Mouse (Mus musculus): ENCODE measurements around the gene Tanc1. TPM values are rescaled to one million over a fixed set of nuclear protein-coding genes. Genes with fewer than 3 reads are reported as not detected.
A peak's percentile ranks its signal among the peaks of the same experiment; 100 is the strongest.
"Not testable (repeated sequence)": the region's sequence is repeated elsewhere in the genome, so short reads cannot be mapped to it uniquely, and the experiment has no call there.

Tanc1 gene
- polyA plus RNA-seq, 1 experiment from 2014 or later: 4.9 TPM

- Histone ChIP-seq H3K36me3 (ENCODE audit: control insufficient read depth, insufficient read depth, low read length) (peaks cover 16% of the 10 kb centered on the region; the same call in 1 of the 2 replicates), H3K27ac (ENCODE audit: low read depth, low read length) (peak overlapping the region; percentile 44), H3K27me3 (replicated peaks; ENCODE audit: control insufficient read depth, insufficient read depth, low read length) (no peaks in the 10 kb centered on the region), H3K9ac (ENCODE audit: low read length) (no peak overlapping the region), H3K4me1 (ENCODE audit: control insufficient read depth, insufficient read depth, low read length) (no peaks in the 10 kb centered on the region), H3K4me2 (ENCODE audit: low read length) (no peak overlapping the region), H3K9me3 (replicated peaks; ENCODE audit: control insufficient read depth, low read length) (no peaks in the 10 kb centered on the region), H3K4me3 (ENCODE audit: low read depth, low read length) (no peak overlapping the region)
- DNase-seq (ENCODE audit: low spot score): no peak
- no peak for ATAC-seq
- 65% methylated on average over 12 of the region's 12 CpGs for WGBS
Measured at GRCm38 (mm10) chr2:59841189-59841939, 229.5 kb downstream of the Tanc1 start.

- Histone ChIP-seq H3K36me3 (ENCODE audit: control insufficient read depth, insufficient read depth, low read length) (peaks cover 12% of the 10 kb centered on the region; the same call in 1 of the 2 replicates), H3K4me1 (ENCODE audit: control insufficient read depth, insufficient read depth, low read length) (no peaks in the 10 kb centered on the region), H3K4me2 (ENCODE audit: low read length) (no peak overlapping the region), H3K9me3 (replicated peaks; ENCODE audit: control insufficient read depth, low read length) (no peaks in the 10 kb centered on the region), H3K4me3 (ENCODE audit: low read depth, low read length) (no peak overlapping the region), H3K9ac (ENCODE audit: low read length) (no peak overlapping the region), H3K27me3 (replicated peaks; ENCODE audit: control insufficient read depth, insufficient read depth, low read length) (no peaks in the 10 kb centered on the region), H3K27ac (ENCODE audit: low read depth, low read length) (no peak overlapping the region)
- ATAC-seq (no peak), DNase-seq (ENCODE audit: low spot score) (no peak)
- 83% methylated on average over 11 of the region's 11 CpGs for WGBS
Measured at GRCm38 (mm10) chr2:59841944-59842343, 230.1 kb downstream of the Tanc1 start.

GRCm38 (mm10) chr2:59842556-59843008, 230.7 kb downstream of the Tanc1 start:
- WGBS: 84% methylated on average over 6 of the region's 6 CpGs
- no peaks in the 10 kb centered on the region for H3K27me3 ChIP-seq (replicated peaks; ENCODE audit: control insufficient read depth, insufficient read depth, low read length)
- DNase-seq (ENCODE audit: low spot score): no peak

GRCm38 (mm10) chr2:59843156-59843555, 231.3 kb downstream of the Tanc1 start:
- Histone ChIP-seq H3K9me3 (replicated peaks; ENCODE audit: control insufficient read depth, low read length) (no peaks in the 10 kb centered on the region), H3K4me2 (ENCODE audit: low read length) (no peak overlapping the region), H3K9ac (ENCODE audit: low read length) (no peak overlapping the region), H3K4me1 (ENCODE audit: control insufficient read depth, insufficient read depth, low read length) (no peaks in the 10 kb centered on the region), H3K27ac (ENCODE audit: low read depth, low read length) (no peak overlapping the region), H3K4me3 (ENCODE audit: low read depth, low read length) (no peak overlapping the region), H3K27me3 (replicated peaks; ENCODE audit: control insufficient read depth, insufficient read depth, low read length) (no peaks in the 10 kb centered on the region), H3K36me3 (ENCODE audit: control insufficient read depth, insufficient read depth, low read length) (peaks cover 12% of the 10 kb centered on the region; the same call in 1 of the 2 replicates)
- ATAC-seq (no peak), DNase-seq (ENCODE audit: low spot score) (no peak)
- whole genome bisulfite sequencing: 92% methylated on average over 21 of the region's 21 CpGs

More at GRCm38 (mm10) chr2:59842556-59843008, 230.7 kb downstream of the Tanc1 start:
- Histone ChIP-seq H3K9ac (ENCODE audit: low read length) (no peak overlapping the region), H3K36me3 (ENCODE audit: control insufficient read depth, insufficient read depth, low read length) (peaks cover 12% of the 10 kb centered on the region; the same call in 1 of the 2 replicates), H3K4me1 (ENCODE audit: control insufficient read depth, insufficient read depth, low read length) (no peaks in the 10 kb centered on the region), H3K4me2 (ENCODE audit: low read length) (no peak overlapping the region), H3K27ac (ENCODE audit: low read depth, low read length) (no peak overlapping the region), H3K4me3 (ENCODE audit: low read depth, low read length) (no peak overlapping the region), H3K9me3 (replicated peaks; ENCODE audit: control insufficient read depth, low read length) (no peaks in the 10 kb centered on the region)
- no peak for ATAC-seq

GRCm38 (mm10) chr2:59843848-59844247, 232.0 kb downstream of the Tanc1 start:
- DNase-seq (ENCODE audit: low spot score): no peak
- Histone ChIP-seq H3K27ac (ENCODE audit: low read depth, low read length) (no peak overlapping the region), H3K36me3 (ENCODE audit: control insufficient read depth, insufficient read depth, low read length) (peaks cover 12% of the 10 kb centered on the region; the same call in 1 of the 2 replicates), H3K4me3 (ENCODE audit: low read depth, low read length) (no peak overlapping the region), H3K9ac (ENCODE audit: low read length) (no peak overlapping the region), H3K27me3 (replicated peaks; ENCODE audit: control insufficient read depth, insufficient read depth, low read length) (no peaks in the 10 kb centered on the region), H3K4me2 (ENCODE audit: low read length) (no peak overlapping the region), H3K9me3 (replicated peaks; ENCODE audit: control insufficient read depth, low read length) (no peaks in the 10 kb centered on the region), H3K4me1 (ENCODE audit: control insufficient read depth, insufficient read depth, low read length) (no peaks in the 10 kb centered on the region)
- 91% methylated on average over 6 of the region's 6 CpGs for WGBS
- no peak for ATAC-seq

GRCm38 (mm10) chr2:59851885-59852284, 240.0 kb downstream of the Tanc1 start:
- H3K4me2 ChIP-seq (ENCODE audit: low read length); H3K4me3 ChIP-seq (ENCODE audit: low read depth, low read length); H3K9me3 ChIP-seq (replicated peaks; ENCODE audit: control insufficient read depth, low read length); H3K9ac ChIP-seq (ENCODE audit: low read length); H3K36me3 ChIP-seq (ENCODE audit: control insufficient read depth, insufficient read depth, low read length); H3K27ac ChIP-seq (ENCODE audit: low read depth, low read length); H3K4me1 ChIP-seq (ENCODE audit: control insufficient read depth, insufficient read depth, low read length); ATAC-seq; DNase-seq (ENCODE audit: low spot score); H3K27me3 ChIP-seq (replicated peaks; ENCODE audit: control insufficient read depth, insufficient read depth, low read length): not testable (repeated sequence)
- WGBS: 86% methylated on average over 3 of the region's 5 CpGs

- no peak overlapping the region for H3K4me3 ChIP-seq (ENCODE audit: low read depth, low read length)
- 67% methylated on average over 11 of the region's 11 CpGs for WGBS
- H3K9me3 ChIP-seq (replicated peaks; ENCODE audit: control insufficient read depth, low read length): no peaks in the 10 kb centered on the region
- no peak for DNase-seq (ENCODE audit: low spot score)
- no peak for ATAC-seq
- H3K4me1 ChIP-seq (ENCODE audit: control insufficient read depth, insufficient read depth, low read length): no peaks in the 10 kb centered on the region
- no peaks in the 10 kb centered on the region for H3K27me3 ChIP-seq (replicated peaks; ENCODE audit: control insufficient read depth, insufficient read depth, low read length)
- no peaks in the 10 kb centered on the region for H3K36me3 ChIP-seq (ENCODE audit: control insufficient read depth, insufficient read depth, low read length)
- H3K4me2 ChIP-seq (ENCODE audit: low read length): no peak overlapping the region
- no peak overlapping the region for H3K27ac ChIP-seq (ENCODE audit: low read depth, low read length)
- no peak overlapping the region for H3K9ac ChIP-seq (ENCODE audit: low read length)
Measured at GRCm38 (mm10) chr2:59852916-59853315, 241.1 kb downstream of the Tanc1 start.

GRCm38 (mm10) chr2:59853543-59853942, 241.7 kb downstream of the Tanc1 start:
- Histone ChIP-seq H3K9me3 (replicated peaks; ENCODE audit: control insufficient read depth, low read length) (no peaks in the 10 kb centered on the region), H3K36me3 (ENCODE audit: control insufficient read depth, insufficient read depth, low read length) (no peaks in the 10 kb centered on the region), H3K4me3 (ENCODE audit: low read depth, low read length) (no peak overlapping the region), H3K9ac (ENCODE audit: low read length) (no peak overlapping the region), H3K27me3 (replicated peaks; ENCODE audit: control insufficient read depth, insufficient read depth, low read length) (no peaks in the 10 kb centered on the region), H3K4me1 (ENCODE audit: control insufficient read depth, insufficient read depth, low read length) (no peaks in the 10 kb centered on the region), H3K27ac (ENCODE audit: low read depth, low read length) (no peak overlapping the region), H3K4me2 (ENCODE audit: low read length) (no peak overlapping the region)
- DNase-seq (ENCODE audit: low spot score) (peak; percentile 17), ATAC-seq (no peak)
- WGBS: 79% methylated on average over 10 of the region's 10 CpGs

- Histone ChIP-seq H3K9ac (ENCODE audit: low read length) (no peak overlapping the region), H3K9me3 (replicated peaks; ENCODE audit: control insufficient read depth, low read length) (no peaks in the 10 kb centered on the region), H3K36me3 (ENCODE audit: control insufficient read depth, insufficient read depth, low read length) (no peaks in the 10 kb centered on the region), H3K4me2 (ENCODE audit: low read length) (no peak overlapping the region), H3K4me1 (ENCODE audit: control insufficient read depth, insufficient read depth, low read length) (no peaks in the 10 kb centered on the region), H3K4me3 (ENCODE audit: low read depth, low read length) (no peak overlapping the region), H3K27ac (ENCODE audit: low read depth, low read length) (no peak overlapping the region), H3K27me3 (replicated peaks; ENCODE audit: control insufficient read depth, insufficient read depth, low read length) (no peaks in the 10 kb centered on the region)
- no peak for DNase-seq (ENCODE audit: low spot score)
- 71% methylated on average over 9 of the region's 9 CpGs for WGBS
- no peak for ATAC-seq
Measured at GRCm38 (mm10) chr2:59854363-59854762, 242.5 kb downstream of the Tanc1 start.

Measured in forebrain, embryonic 14.5 days (tissue).